Mouse (Mus musculus) G1E (cell line): ENCODE measurements at regions not wholly inside any gene's neighbourhood (a gene's known extent, or its start where the extent isn't known, plus 50 kb on each side); places are given as distances from the start of the nearest gene placed in this dataset.

Source experiments
- CTCF ChIP-seq: IDR thresholded peaks from 2 replicates; pipeline ENCODE4 v1.5.1; 2012; ENCODE audit warnings: low read depth, low read length, inconsistent platforms, mixed read lengths
- GATA1 ChIP-seq: IDR thresholded peaks from 2 replicates; pipeline ENCODE4 v1.6.1; 2012; ENCODE audit warnings: borderline replicate concordance, low read length, inconsistent platforms, mixed read lengths

- TF ChIP-seq CTCF: no peak
- TF ChIP-seq GATA1: no peak
Measured at GRCm38 (mm10) chr15:90813907-90814306, 134.7 kb upstream of the Cpne8 start.
